Mouse (Mus musculus): Measurements from ENCODE around the gene Sorcs2.
"Not testable (repeated sequence)": the region's sequence is repeated elsewhere in the genome, so short reads cannot be mapped to it uniquely, and the experiment has no call there.

The Sorcs2 gene

DNA sequence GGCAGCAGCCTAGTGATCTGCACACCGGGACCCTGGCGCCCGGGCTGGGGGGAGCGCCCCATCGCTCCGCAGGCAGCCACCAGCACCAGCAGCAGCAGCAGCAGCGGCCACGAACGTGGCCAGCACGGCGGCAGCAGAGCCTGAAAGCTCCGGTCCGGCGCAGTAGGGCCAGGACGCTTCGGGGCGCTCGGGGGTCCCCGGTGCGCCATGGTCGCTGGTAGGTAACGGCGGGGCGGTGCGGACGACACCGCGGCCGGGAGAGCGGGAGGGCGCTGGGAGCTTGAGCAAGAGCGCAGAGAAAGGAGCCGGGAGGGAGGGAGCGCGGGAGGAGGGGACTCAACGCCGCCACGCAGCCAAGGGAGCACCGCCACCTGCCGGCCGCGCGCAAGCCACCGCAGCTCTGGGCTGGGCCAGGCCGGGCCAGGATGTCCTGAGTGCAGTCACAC lies at the start of gene Sorcs2:
Gene Sorcs2, minus strand, starts transcription at position 303 of the 446 bp plus-strand sequence.
- peak; percentile 83 to 91 for DNase-seq

DNA sequence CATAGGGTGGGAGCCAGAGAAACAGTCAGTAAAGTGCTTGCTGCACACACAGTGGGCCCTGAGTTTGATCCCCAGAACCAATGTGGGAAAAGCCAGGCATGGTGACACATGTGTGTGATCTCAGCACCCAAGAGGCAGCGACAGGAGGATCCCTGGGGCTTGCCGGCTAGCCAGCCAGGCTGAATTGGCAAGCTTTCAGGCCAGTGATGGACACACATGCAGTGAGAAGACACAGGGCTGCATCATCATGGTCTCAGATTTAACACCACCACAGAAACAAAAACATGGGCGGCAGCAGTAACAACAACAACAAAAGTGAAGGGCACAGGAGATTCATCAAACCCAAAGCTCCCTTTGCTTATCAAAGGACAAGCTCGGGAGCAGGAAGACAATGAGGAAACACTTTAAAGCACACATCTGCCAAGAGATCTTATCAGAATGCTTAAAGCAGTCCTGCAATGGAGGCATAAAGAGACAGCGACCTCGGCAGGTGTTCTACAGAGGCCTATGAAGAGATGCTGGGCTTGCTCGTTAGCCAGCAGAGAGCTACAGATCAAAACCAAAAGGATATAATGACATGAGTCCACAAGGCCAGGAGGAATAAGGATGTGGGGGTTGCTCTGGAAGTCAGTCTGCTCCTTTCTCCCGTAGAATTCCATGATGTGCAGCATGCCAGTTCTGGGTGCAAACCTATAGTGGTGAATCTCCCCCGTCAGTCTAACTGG lies 48.4 kb upstream of the Sorcs2 start:
- no peak for DNase-seq

DNA sequence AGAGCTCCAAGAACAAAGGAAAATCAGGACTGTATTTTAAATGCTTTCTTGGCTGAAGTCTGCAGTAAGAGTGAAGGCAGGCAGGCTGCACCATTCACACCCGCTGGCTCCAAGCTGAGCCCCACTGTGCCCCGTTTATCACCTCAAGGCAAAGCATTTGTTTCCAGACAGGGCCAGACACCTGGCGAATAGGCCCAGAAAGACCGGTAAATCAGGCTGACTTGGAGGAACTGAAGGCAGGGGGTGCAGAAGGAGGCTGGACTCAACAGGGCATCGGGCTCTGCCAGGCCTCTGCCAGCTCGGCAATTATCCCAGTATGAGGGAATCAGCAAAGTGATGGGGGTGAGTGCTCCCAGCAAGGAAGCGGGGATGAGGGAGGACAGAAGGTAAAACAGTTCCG lies 47.1 kb upstream of the Sorcs2 start:
- peak; percentile 55 to 72 for DNase-seq

DNA sequence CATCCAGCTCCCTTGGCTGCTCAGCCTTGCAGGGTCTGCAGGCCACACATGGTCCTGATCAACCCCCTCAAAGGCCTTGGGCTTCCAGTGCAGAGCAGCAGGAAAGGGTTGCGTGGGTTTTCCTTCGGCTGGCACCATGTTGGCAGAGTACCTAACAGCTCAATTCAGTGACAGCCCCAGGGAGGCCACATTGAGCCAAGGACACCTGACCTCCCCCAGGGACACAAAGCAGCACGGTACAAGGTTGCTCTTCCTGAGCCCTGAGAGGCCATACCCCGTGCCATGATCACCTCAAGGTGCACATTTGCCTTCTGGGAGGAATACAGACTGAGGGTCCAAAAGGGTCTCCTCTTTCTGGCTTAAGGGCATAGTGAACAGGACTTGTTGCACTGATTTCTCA lies 46.7 kb upstream of the Sorcs2 start:
- DNase-seq, result peak in 1 of 2 experiments; percentile 24

DNA sequence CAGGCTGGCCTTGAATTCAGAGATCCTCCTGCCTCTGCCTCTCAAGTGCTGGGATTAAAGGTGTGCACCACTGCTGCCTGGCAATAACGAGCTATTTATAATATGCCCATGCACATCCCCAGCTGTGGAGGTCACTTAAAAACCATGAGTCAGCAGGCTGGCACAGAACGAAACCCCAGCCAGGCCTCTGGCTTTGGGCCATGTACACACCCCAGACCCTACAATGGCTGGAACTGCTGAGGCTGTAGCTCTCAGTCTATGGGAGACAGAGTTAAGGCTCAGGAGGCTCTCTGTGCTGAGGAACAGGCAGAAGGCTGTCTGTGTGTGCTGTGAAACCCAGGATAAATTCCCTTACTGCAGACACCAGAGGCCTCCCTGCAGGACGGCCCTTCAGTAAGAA lies 42.8 kb upstream of the Sorcs2 start:
- no peak for DNase-seq

DNA sequence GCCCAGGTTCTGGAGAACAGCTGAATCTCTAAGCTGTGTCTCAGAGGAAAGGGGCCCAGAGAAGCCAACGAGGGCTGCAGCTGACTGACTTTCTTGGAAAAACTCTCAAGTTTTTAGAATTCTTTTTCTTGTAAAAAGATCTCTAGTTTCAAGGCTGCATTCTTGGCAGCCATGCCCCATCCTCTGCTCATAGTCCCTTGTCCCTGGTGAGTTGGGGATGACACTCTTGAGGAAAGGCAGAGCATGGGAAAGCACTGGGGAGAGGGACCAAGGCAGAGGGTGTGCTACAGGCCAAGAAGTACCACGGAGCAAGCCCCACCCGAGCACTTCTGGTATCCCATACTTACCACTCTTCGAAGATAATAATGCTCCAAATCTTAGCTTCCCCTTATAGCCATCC lies 38.9 kb upstream of the Sorcs2 start:
- DNase-seq, result no peak

DNA sequence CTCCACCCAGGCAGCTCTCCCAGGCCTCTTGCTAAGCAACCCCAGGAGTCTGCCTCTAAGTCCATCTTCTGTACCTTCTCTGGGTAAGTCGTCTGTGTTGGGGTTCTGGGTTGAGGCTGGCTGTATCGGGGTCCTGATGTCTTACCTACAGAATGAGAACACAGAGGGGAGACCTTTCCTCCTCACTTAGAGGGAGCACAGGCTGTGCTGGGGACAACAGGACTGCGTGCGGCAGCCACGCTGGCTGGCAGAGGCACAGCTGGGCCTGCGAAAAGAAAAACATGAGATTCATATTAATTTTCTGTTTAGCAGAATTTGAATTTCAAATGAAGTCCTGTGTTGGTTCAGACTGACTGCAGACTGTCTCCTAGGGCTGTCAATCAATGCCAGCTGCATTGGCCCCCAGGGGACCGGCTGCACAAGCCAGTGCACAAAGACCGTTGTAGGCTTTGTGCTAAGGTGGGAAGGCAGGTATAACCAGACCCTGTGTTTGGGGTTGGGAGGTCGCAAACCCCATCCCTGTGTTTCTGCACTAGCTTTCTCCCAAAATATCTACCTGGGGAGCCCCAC lies 36.5 kb upstream of the Sorcs2 start:
- DNase-seq, result no peak

DNA sequence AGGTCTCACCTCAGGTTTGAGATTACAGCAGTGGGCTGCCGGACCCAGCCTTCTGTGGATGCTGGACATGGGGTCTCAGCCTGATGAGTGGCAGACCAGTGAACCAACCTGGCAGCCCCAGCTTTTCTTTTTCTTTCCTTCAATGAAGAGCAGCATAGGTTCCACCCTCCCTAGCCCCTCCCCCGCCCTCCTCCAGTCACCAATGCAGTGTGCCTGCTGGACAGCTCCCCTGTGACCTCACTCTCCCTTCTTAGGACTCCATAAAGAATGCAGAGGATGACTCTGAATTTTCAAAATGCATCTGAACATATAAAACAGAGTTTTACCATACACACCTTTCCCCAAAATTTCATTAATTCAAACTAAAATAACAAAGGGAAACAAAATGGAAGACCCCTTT lies 33.8 kb upstream of the Sorcs2 start:
- DNase-seq, result no peak

DNA sequence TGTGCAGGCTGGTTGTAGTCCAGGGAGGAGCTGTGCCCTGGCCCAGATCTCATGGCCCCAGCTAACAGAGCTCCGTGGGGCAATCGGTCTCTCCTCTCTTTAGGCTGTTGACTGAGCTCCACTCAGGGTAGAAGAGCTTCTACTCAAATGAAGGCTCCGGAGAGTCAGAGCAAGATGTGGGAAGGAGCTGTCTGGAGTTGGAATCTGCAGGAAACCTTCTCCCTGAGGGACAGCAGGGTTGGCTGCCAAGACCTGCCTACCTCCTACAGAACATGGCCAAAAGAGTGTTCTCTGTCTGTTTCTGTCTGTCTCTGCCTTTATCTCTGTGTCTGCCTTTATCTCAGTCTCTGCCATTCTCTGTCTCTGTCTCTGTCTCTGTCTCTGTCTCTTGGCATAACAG lies 31.6 kb upstream of the Sorcs2 start:
- DNase-seq, result no peak

DNA sequence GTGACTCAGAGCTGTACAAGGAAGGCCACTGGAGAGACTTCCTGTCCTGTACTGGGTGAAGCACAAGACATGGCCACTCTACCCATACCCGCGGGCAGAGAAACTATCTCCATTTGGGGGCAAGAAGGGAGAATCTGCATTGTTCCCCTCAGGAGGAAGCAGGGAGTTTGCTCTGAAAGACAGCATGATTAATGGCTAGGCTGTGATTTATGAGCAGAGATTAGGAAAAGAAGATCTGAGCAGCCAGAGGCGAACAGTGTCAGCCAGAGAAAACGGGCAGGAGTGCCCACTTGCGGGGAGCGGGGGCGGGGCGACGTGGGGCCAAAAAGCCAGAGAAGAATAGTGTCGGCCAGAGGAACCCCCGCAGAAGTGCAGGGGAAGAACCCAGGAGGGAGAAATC lies 29.9 kb upstream of the Sorcs2 start:
- DNase-seq, result no peak

DNA sequence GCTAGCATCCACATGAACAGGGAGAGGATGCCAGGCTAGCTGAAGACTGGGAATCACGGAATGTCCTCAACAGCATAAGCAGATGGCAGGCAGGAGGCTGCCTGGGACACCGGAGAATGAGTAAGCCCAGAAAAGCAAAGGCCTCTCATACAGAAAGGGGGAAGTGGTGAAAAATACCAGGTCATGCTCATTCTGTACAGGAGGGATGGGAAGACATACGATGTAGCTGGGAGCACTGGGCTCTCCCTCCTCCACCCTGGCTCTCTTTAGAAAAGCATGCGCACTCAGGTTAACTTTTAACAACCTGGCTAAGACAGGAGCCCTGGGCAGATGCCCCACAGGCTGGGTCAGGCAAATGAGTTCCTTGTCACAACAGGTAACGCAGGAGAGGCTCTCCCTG lies 28.5 kb upstream of the Sorcs2 start:
- DNase-seq, result peak; percentile 16 to 32

DNA sequence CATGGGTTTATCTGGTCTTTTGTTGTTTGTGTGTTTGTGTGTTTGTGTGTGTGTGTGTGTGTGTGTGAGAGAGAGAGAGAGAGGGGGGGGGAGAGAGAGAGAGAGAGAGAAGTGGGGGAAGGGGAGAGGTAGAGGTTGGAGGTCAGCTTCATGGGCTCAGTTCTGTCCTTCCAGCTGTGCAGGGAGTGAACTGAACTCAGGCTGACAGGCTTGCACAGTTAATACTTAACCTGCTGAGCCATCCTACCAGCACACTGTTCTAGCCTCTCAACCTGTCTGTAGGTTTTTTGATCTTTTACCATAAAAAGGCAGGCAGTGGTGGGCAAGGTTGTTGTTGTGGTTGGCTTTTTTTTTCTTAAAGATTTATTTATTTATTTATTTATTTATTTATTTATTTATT lies 26.7 kb upstream of the Sorcs2 start:
- DNase-seq, result no peak

DNA sequence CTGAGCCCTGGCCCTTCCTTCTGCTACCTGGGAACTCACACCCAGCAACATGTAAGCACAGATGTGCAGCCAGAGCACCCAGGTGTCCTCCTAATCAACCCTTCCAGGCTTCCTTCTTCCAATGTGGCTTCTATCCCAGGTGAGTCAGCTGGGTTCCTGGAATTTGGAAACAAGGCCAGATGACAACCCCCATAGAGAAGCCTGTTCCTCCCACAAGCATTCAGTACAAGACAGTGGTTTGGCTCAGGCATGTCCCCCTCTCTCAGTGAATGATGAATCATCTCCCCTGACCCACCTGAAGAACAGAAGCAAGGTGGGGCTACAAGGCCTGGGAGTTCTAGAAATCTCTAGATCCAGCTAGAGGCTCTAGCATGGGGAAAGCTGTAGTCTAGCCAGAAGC lies 24.8 kb upstream of the Sorcs2 start:
- no peak for DNase-seq

DNA sequence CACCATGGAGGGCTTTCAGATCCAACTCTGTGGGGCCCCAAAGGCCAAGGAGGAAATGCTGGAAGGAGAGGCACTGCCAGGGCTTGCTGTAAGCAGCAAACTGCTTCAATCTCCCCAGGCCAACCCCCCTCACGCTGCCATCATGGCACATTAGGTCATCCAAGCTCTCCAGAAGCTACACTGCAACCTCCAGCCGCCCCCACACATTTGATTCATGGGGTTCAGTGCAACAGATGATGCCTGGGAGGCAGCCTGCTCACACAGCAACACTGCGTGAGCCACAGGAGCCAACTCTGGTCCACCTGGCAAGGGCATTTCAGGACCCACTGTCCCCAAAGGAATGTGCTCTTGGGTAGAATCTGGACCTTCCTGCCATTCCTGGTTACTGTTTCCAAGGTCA lies 21.9 kb upstream of the Sorcs2 start:
- DNase-seq, result no peak

DNA sequence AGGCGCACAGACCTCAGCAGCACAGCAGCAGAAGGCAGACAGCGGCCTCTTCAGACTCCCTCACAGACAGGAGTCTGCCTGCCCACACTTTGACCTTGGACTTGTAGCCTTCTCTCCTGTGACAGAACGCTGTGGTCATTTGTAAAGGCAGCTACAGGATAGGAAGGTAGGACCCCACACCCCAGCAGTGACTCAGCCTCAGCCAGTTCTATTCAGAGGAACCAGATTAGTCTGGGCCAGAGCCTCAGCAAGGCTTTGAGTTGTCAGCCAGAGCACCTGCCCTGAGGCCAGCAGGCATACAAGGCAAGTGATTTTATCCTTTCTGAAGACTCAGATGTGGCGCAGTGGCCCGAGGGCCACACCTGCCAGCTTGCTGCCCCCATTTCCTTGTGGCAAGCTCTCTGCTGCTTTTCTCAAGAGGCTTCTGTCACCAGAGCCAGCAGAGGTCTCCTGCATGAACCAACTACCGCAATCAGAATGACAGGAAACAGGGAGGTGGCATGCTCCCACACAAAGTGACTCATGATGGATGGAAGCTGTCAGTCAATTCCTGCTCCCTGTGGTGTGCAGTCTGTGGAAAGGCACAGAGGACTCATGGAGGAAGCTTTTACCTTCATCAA lies 16.9 kb upstream of the Sorcs2 start:
- no peak for DNase-seq

DNA sequence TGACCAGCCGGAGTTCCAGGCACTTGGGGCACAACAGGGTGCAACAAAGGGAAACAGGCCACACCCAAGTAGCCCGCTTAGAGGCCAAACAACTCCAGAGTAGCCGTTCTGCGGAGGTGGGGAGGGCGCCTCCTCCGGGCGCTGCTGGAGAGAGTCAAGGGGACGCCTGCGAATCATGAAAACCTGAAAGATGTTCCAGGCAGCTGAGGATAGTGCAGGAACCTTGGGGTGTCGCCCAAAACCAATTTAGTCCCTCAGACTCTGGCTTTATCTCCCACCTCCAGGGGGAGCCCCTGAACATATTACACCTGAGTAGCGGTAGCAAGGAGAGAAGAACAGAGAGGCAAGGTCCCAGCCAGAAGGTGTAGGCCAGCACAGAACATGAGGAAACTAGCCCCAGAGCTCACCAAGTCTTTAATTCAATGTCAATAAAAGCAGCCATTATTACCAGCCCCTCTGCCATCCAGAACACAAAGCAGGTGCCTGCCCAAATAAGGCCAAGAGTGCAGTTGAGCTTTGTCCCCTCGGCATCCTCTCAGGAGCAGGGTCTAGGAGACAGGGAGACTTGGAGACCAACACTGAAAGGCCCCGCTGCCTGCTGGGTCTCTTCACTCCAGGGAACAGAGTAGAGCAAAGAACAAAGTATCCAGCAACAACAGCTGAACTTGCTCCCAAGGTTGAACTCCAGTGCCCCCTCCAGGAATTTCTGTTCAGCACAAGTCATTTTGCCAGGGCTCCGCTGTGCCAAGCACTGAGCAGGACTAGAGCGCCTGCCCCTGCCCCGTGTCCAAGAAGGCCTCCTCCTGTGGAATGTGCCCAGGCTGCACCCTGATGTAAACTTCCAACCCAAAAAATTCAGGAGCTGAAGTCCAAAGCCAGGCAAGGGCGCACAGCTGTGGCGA lies 775 bp upstream of the Sorcs2 start:
- peak; percentile 31 to 54 for DNase-seq

DNA sequence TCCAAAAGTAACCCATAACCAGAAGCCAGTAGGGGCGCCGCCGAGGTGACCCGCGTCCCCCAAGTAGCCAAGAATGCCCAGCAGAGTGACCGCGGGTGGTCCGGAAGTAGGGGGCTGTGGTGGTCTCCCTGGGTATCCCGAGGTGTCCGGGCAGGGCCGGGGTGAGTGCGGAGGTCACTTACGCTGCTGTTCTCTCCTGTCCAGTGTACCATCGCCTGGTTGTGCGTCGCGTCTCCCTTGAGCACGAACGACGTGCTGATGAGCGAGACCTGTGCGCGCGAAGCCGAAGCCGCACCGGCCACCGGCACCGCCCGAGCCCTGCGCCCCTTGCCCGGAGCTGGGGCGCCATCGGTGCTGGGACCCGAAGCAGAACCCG lies 567 bp downstream of the Sorcs2 start:
- DNase-seq, result peak; percentile 13 to 32

DNA sequence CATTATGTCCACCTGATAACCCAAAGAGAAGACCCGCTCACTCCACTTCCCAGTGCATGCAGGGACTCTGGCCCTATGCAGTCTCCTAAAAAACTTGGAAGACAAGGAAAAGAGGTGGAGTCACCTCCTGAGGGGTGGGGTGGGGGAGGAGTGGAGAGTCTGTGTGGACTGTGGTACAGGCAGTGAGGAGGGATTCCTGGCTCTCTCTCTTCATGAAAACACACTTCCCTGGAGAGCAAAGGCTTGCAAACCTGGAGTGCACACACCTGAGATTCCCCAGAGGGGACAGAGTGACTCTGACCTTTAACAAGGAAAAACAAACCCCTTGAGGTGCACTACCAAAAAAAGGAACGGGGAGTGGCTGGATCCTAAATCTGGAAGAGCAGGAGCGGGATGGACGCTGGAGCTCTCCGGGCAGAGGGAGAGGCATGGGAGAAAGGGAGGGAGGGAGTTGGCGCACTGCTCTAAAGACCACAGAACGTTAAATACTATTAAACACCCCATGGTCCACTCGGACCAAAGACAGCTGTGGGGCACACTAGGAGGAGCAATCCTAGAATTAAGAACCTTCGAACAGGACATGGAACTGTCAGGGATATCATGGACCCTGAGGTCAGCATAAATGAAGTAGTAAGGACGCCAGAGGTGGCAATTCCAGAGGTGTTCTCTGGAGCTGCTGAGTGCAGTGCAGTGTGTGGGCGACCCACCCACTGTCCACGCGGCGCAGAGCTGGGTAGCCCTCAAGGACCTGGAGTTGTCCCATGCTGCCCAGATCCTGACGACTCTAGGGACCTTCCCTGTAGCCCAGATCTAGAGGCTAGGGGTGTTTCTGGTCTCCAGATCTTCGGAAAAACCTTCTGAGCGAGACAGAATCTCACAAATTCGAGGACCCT lies 1.2 kb downstream of the Sorcs2 start:
- DNase-seq, result no peak

DNA sequence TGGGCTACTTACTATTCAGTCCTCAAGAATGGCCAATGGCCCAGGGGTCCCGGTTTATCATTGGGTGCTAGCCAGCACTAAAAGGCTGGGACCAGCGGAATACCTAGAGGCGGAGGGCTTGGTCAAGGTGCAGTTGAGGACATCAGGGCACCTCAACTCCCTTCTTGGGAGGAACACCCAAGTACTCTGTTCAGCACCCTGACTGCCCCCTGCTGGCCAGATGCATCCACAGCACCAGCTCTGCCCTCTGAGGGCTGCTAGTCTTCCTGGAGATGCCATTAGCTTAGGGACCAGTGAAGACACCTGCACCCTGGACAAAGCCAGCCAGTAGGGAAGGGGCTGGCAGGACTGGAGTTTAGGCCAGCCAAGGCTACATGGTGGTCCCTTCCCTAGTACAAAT lies 1.9 kb downstream of the Sorcs2 start:
- peak; percentile 64 to 74 for DNase-seq

DNA sequence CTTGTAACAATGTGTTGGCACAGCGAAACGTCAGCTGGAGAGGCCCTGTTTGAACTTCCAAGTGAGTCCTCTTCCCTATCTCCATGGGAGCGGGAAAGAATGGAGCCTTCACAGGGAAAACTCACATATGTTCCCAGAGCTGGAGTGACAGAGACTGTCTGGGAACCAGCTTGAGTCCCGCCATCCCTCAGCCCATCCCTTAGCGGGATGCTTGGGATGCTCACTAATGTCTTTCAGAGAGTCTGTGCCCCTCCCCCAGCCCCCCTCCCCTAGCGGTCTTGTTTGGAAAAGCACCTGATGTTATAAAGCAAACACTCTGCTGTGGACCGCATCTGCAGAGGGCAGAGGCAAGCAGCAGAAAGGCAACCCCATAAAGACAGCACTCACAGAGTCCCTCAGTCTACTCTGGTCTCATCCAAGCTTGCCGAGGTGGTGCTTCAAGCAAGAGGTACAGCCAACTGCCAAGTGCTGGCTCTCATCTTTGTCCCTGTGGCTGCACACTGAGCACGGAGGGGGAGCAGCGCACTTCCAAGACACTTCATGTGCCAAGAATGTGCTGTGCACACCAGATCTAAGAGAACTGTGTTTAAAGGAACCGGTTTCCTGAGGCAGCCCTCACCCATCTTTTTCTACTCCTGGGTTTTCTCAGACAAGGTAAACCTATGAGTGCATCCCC lies 3.0 kb downstream of the Sorcs2 start:
- DNase-seq, result peak; percentile 25 to 42

DNA sequence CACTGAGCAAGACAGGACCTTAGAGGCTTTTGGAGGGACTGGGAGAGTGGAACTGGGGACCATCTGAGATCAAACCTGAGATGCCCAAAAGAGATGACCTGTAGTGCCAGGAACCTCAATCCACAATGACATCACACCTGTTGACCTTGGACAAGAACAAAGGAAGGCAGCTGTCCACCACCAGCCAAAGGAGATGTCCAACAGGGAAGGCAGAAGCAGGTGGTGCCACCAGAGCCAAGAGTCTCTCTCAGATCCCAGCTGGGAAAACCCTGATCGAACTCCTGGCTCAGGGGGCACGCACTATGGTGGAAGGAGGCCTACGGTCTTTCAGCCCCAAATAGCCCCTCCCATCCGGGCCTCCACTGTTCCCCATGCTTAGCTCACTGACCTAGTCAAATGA lies 6.2 kb downstream of the Sorcs2 start:
- no peak for DNase-seq

DNA sequence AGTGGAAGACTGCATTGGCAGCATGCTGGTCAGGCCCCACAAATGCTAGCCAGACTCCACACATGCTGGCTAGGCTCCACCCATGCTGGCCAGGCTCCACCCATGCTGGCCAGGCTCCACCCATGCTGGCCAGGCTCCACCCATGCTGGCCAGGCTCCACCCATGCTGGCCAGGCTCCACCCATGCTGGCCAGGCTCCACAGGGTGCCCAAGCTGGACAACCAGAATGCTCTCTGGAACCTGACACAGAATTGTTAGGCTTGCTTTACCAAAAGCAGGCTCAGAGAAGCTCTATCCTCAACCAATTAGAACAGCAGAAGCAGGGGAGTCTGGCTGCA lies 7.4 kb downstream of the Sorcs2 start:
- DNase-seq, result not testable (repeated sequence)
